Mouse (Mus musculus): ENCODE data around the gene Adamtsl3.

DNA sequence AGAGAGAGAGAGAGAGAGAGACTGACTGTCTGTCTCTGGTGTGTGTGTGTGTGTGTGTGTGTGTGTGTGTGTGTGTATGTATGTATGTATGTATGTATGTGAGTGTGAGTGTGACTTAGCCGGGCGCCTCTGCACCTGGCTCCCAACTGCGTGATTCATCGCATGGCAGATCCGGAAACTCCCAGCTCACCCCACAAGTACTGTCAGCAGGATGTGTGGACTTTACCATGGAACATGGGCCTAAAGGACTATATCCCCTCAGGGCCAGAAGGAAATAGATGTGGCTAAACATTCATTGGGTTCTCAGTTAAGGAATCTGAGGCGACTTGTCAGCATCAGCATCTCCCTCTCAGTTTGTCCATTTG lies 313.6 kb downstream of the Adamtsl3 start:
- TF ChIP-seq CTCF (conservative IDR thresholded peaks at IDR 0.05; ENCODE audit: low read length) (no peak), POU5F1 (IDR thresholded peaks at IDR 0.05; ENCODE audit: borderline replicate concordance, low read length) (no peak)
